Mouse (Mus musculus): ENCODE results near the gene Iqsec2.

Iqsec2 gene

GRCm38 (mm10) chrX:152178843-152179545 lies 34.9 kb downstream of the Iqsec2 start:
- no peak for DNase-seq (ENCODE audit: low read depth, low spot score)

- DNase-seq (ENCODE audit: low read depth, low spot score) = no peak
These were observed 35.9 kb downstream of the Iqsec2 start for GRCm38 (mm10) chrX:152179670-152180656.

GRCm38 (mm10) chrX:152187151-152187550 lies 43.1 kb downstream of the Iqsec2 start:
- DNase-seq (ENCODE audit: low read depth, low spot score) = no peak

GRCm38 (mm10) chrX:152191266-152191665 lies 47.2 kb downstream of the Iqsec2 start:
- no peak for DNase-seq (ENCODE audit: low read depth, low spot score)

GRCm38 (mm10) chrX:152197814-152198648 lies 54.0 kb downstream of the Iqsec2 start:
- no peak for DNase-seq (ENCODE audit: low read depth, low spot score)

- no peak for DNase-seq (ENCODE audit: low read depth, low spot score)
These were observed 57.8 kb downstream of the Iqsec2 start for GRCm38 (mm10) chrX:152201737-152202421.

GRCm38 (mm10) chrX:152202422-152203103 lies 58.5 kb downstream of the Iqsec2 start:
- DNase-seq (ENCODE audit: low read depth, low spot score) = no peak

GRCm38 (mm10) chrX:152203247-152203646 lies 59.2 kb downstream of the Iqsec2 start:
- no peak for DNase-seq (ENCODE audit: low read depth, low spot score)

- no peak for DNase-seq (ENCODE audit: low read depth, low spot score)
These were observed 61.4 kb downstream of the Iqsec2 start for GRCm38 (mm10) chrX:152205486-152205885.

- no peak for DNase-seq (ENCODE audit: low read depth, low spot score)
These were observed 70.6 kb downstream of the Iqsec2 start for GRCm38 (mm10) chrX:152214703-152215102.

GRCm38 (mm10) chrX:152218529-152218928 lies 74.5 kb downstream of the Iqsec2 start:
- DNase-seq (ENCODE audit: low read depth, low spot score) = no peak

- no peak for DNase-seq (ENCODE audit: low read depth, low spot score)
These were observed 77.7 kb downstream of the Iqsec2 start for GRCm38 (mm10) chrX:152221721-152222120.

- DNase-seq (ENCODE audit: low read depth, low spot score) = no peak
These were observed 78.2 kb downstream of the Iqsec2 start for GRCm38 (mm10) chrX:152222226-152222625.

GRCm38 (mm10) chrX:152223313-152223712 lies 79.2 kb downstream of the Iqsec2 start:
- no peak for DNase-seq (ENCODE audit: low read depth, low spot score)

GRCm38 (mm10) chrX:152224280-152224679 lies 80.2 kb downstream of the Iqsec2 start:
- DNase-seq (ENCODE audit: low read depth, low spot score) = no peak

- DNase-seq (ENCODE audit: low read depth, low spot score) = peak; percentile 97
These were observed 89.0 kb downstream of the Iqsec2 start, which contains the start of gene Kdm5c for GRCm38 (mm10) chrX:152232781-152233763. Kdm5c (plus strand) TSS chrX:152233020.

GRCm38 (mm10) chrX:152234125-152234524 lies 90.1 kb downstream of the Iqsec2 start:
- DNase-seq (ENCODE audit: low read depth, low spot score) = peak; percentile 5

- no peak for DNase-seq (ENCODE audit: low read depth, low spot score)
These were observed 91.7 kb downstream of the Iqsec2 start for GRCm38 (mm10) chrX:152235758-152236157.

- peak; percentile 9 for DNase-seq (ENCODE audit: low read depth, low spot score)
These were observed 99.1 kb downstream of the Iqsec2 start for GRCm38 (mm10) chrX:152243140-152243539.

All from CD4-positive, CD25-positive, alpha-beta regulatory T cell, adult 2 months (primary cell).